Mouse (Mus musculus): ENCODE measurements around the gene Bcl2a1b. TPM values are rescaled to one million over a fixed set of nuclear protein-coding genes. Genes with fewer than 3 reads are reported as not detected.
"Not testable (repeated sequence)": the region's sequence is repeated elsewhere in the genome, so short reads cannot be mapped to it uniquely, and the experiment has no call there.

Gene Bcl2a1b
- total RNA-seq (2021) = under 1 TPM in 1 of 2 experiments, not detected in 1; 0.88 TPM

GRCm38 (mm10) chr9:89198969-89199416, at the start of gene Bcl2a1b, which contains the start of gene Gm29094:
Gene Bcl2a1b (plus strand): TSS chr9:89199209.
Gene Gm29094 (plus strand): TSS chr9:89199379.
- DNase-seq = not testable (repeated sequence)

DNA sequence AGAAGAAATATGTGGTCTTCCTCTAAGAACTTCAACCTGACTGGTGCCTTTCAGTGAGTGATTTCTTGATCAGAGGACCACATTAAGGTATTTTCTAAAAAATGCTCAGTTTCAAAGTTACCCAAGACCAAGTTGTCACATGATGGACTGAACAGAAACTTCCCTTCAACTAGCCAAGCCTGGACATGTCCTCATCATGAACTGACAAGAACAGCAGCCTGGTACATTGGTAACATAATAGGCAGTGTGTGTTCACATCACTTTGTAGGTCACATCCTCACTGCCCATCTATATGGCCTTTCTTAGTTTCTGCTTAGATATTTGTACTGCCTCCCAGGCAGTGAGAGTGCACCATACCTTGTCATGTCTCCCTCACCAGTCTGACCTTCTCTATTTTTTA, 26.5 kb upstream of the Bcl2a1b start:
- DNase-seq = not testable (repeated sequence)

DNA sequence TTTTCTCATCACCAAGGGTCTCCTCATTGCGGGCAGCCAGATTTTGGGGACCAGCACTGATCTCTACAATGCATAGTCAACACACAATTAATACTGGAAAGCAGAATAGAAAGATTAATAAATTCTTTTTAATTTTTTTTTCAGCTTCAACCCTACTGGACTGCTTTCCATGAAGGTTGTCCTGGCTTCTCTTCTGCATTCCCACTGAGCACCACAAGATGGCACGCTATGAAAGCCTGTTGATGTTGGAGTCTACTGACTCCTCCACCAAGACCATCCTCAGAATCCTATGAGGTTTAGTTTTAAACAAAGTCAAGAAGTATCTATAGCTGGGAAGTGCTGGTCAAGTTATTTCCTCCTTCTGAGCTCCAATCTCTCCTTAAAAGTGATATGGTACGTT, 20.2 kb upstream of the Bcl2a1b start:
- DNase-seq = peak; percentile 84

GRCm38 (mm10) chr9:89179469-89179868, 19.5 kb upstream of the Bcl2a1b start:
- DNase-seq = not testable (repeated sequence)

DNA sequence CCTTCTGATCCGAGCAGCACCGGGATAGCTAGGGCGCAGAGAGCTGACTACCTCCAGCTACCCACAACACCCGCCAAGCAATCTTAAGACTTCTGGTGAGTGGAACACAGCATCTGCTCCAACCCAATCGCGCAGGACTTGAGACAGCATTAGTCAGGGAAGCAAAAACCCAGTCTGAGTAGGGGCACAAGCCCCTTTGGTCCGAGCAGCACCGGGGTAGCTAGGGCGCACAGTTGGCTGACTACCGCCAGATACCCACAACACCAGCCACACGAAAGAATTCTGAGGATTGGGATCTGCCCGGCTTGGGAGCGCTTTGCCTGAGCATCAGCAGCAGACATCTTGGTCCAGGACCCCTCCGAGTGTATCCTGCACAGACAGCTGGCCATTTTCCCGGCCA, 12.0 kb upstream of the Bcl2a1b start:
- not testable (repeated sequence) for DNase-seq

GRCm38 (mm10) chr9:89195483-89195882, 3.5 kb upstream of the Bcl2a1b start:
- not testable (repeated sequence) for DNase-seq

- not testable (repeated sequence) for DNase-seq
These were observed 1.5 kb upstream of the Bcl2a1b start for GRCm38 (mm10) chr9:89197509-89197908.

DNA sequence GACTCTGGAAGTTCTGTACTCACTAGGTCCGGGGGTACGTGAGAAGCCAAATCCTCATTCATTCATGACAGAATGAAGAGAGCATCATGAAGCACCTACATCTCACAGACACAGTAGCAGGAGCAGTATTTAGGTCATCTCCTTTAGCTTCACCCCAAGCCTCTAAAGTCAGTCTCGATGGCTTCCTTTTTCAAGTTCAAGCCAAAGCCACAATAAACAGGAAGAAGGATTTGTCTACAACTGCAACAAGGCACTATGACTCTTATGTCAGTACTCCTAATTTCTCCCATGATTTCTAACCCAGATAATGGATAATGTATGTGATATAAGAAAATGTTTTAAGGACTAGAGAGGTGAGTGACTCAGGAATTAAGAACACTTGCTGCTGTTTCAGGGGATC, 660 bp upstream of the Bcl2a1b start:
- DNase-seq = not testable (repeated sequence)

DNA sequence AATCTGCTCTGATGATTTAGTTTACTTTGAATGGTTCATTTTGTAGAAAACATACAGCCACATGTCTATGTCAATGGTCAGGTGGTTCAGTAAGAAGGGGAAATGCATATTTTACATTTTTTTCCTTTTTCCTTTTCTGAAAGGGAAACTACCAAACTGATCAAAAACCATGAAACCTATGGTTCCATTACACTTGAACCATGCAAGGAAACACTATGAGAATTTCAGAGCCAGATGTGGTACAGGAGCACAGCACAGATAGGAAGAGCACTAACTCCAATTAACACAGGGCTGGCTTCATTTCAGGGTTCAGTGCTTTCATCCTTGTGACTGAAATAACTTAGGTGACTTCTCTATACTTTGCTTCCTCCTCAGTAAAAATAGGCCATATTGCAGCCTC, 3.2 kb downstream of the Bcl2a1b start:
- DNase-seq = not testable (repeated sequence)

DNA sequence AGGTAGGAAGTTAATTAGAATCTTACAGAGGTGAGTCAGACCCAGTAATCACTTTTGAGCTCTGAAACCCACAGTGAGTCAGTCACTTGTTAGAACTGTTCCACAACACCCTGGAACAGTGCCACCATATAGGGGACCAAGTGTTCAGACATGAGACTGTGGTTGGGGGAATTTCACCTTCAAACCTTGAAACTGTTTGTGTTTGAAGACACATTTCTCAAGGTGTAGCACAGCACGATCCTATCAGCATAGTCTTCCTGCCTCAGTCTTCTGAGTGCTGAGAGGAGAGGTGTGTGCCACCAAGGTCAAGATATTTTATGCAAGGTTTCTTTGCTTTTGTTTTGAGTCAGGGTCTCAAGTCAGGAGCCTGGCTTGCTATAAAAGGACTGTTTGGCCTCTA, 9.9 kb downstream of the Bcl2a1b start:
- DNase-seq = not testable (repeated sequence)

DNA sequence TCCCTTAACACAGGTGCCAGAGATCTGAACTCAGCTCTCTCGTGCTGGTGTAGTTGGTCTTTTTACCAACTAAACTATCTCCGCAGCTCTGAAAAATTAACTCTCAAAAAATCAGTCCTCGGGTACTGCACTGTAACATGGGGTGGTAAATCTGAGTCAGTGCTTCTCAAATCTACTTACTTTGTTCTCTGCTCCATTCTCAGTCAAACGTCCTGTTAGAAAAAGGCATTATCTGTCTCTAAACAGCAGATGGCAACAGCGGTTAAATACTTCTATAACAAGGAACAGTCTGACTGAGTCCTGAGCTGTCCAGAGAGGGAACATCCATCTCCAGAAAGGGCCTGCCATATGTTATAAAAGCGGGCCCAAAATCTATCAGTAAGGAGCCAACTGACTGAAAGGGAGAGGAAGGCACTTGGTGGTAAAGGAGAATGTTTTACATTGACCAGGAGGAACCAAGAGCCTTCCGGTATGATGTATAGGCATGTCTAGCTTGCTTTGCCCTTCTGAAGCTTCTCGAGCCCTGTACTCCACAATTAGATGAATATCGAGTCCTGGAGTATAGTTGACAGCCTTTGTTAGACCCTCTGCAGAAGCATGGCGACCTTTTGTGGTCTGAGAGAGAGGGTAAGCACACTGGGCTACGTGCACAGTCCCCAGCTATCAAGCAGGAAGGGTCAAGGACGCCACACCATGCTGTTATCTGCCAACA, 11.5 kb downstream of the Bcl2a1b start, which contains the start of gene Mthfs:
Gene Mthfs (plus strand): TSS at position 324 of the 712 bp plus-strand sequence.
- not testable (repeated sequence) for DNase-seq

DNA sequence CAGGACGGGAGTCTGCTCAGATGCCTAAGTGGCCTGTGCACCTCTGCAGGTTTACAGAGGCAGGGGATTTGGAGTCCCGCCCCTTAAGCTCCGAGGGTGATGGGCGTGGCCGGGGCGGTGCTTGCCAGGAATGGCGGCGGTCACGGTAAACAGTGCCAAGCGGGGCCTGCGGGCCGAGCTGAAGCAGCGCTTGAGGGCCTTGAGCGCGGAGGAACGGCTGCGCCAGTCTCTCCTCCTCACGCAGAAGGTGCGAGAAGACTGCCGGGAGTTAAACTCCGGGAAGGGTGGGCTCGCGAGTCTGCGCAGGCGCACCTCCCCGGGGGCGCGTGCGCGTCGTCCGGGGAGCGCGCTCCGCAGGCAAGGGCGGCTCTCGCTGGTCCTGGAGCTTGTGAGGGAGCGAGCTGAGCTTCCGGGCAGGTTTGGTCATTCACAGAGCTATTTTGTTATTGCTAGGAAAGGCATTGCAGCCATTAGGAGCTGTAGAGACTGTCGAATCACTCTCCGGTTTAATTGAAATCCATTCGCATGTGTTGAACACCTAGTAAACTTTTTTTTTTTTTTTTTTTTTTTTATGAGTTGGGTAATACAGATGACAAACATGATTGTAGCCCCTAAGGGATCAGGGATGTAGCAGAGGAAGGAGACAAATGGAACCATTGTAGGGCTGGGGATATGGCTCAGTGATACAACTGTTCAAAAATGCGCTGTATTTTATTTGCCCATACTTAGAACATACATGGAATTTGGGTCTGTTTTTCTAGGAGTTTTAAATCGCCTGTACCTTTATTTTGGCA, 12.3 kb downstream of the Bcl2a1b start:
- peak; percentile 87 for DNase-seq

- DNase-seq = peak; percentile 41
These were observed 13.4 kb downstream of the Bcl2a1b start for GRCm38 (mm10) chr9:89212428-89212827.

DNA sequence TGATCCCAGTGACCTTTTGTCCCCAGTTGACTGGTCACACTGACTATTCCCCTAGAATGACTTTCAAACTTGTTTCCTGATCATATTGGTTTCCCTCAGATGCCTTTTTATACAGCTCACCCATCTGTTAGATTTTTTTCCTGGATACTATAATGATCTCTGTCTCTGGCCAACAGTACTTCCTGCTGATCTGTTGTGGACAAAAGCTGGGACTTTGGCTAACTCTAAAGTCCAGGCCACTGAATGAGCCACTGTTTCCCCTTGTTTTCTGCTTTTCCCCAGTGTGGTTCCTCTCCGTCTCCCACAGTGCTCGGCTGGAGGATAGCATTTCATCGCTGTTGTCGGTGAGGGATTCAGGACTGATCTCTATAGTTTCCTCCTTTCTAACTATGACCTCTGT, 19.2 kb downstream of the Bcl2a1b start:
- DNase-seq = not testable (repeated sequence)

DNA sequence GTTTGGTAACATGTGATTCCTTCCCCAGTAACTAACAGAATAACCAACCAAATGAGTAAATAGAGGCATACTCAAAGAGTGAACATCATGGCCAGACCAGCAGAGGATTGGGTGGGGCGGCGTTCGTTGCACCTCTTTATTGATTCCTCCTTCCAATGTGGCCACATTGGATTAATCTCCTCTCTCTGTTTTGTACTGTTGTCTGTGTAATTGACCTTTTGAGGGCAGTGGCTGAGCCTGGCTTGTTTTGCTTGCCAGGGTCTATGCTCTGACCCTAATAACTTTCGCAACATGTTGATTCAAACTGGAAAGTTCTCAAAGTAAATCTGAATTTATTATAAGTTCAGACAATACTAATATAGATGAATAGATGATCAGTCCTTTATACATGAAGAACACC, 20.7 kb downstream of the Bcl2a1b start:
- DNase-seq = not testable (repeated sequence)

GRCm38 (mm10) chr9:89220704-89221287, 21.8 kb downstream of the Bcl2a1b start:
- DNase-seq = not testable (repeated sequence)

DNA sequence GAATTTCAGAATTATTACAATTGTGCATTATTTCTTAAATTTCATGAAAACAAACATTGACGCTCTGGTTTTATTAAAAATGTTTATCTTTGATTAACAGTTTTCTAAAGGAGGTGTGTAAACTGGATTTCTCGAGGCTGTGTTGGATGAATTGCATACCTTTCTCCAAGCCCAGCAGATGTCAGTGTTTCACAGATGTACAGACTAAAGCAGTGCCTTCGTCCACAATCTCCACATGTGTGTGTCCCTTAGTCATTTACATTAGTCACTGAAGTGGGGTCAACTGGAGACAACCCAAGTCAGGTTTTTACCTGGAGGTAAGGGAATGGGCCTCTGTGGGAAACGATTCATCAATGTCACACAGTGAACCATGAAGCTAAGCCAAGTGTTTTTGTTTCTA, 27.1 kb downstream of the Bcl2a1b start:
- peak; percentile 28 for DNase-seq

GRCm38 (mm10) chr9:89228122-89228521, 29.1 kb downstream of the Bcl2a1b start:
- DNase-seq = no peak

DNA sequence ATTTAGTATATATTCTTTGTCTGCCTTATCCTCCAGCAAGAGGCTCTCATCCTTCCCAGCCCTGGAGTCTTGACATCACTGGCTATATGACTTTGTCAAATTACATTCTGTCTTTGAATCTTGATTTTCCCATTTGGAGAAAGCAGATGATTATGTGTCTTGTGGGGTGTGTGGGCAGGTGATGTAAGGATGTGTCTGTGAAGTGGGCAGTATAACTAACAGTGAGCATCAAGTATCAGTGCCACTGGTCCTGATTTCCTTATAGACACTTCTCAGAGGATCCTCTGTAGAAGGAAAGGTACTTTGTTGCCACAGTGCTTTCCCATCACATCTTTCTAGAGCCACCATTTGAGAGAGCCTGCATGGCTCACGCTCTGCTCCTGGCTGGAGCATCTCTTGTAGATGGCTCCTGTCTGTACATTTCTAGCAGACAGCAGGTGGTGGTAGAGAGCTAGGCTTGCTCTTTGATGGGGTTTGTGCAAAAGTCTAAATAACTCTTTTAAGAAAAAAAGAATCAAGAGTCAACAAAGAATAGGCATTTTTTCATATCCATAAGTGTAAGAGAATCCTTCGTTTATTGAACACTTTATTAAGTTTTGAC, 32.0 kb downstream of the Bcl2a1b start:
- peak; percentile 62 for DNase-seq

DNA sequence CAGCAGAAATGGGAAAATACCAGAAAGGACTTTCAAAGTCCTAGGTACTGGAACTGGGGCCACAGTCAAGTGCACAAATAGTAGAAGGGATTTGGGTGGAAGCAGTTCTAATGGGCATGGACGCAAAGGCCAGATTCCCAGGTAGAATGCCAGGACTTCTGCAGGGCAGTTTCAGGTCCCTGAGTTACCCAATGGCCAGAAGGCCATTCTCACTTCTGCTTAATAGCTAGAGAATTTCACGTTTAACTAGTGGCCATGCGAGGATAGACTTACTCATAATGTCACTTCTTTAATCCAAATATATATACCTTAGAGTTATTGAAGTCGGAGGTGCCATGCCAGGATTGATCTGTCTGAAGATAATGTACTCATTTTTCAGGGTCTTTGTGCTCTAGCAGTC, 38.1 kb downstream of the Bcl2a1b start:
- not testable (repeated sequence) for DNase-seq

- DNase-seq = not testable (repeated sequence)
These were observed 40.0 kb downstream of the Bcl2a1b start for GRCm38 (mm10) chr9:89238976-89239505.

- DNase-seq = not testable (repeated sequence)
These were observed 41.6 kb downstream of the Bcl2a1b start for GRCm38 (mm10) chr9:89240516-89241019.
